Mouse (Mus musculus) G1E (cell line): ENCODE results near the gene Smarce1.

ENCODE experiments used
- CTCF ChIP-seq: IDR thresholded peaks from 2 replicates; pipeline ENCODE4 v1.5.1; 2012; ENCODE audit warnings: low read depth, low read length, inconsistent platforms, mixed read lengths
- GATA1 ChIP-seq: IDR thresholded peaks from 2 replicates; pipeline ENCODE4 v1.6.1; 2012; ENCODE audit warnings: borderline replicate concordance, low read length, inconsistent platforms, mixed read lengths
- GATA2 ChIP-seq: IDR thresholded peaks from 2 replicates; pipeline ENCODE4 v1.6.1; 2012; ENCODE audit warnings: low read depth, low read length, inconsistent platforms, borderline replicate concordance
- POLR2AphosphoS5 ChIP-seq: IDR thresholded peaks from 2 replicates; pipeline ENCODE4 v1.6.1; 2012; ENCODE audit warnings: low read depth, low read length, inconsistent platforms; ENCODE audit not compliant: insufficient replicate concordance
- TAL1 ChIP-seq: conservative IDR thresholded peaks from 2 replicates; pipeline ENCODE4 v1.6.1; 2012; ENCODE audit warnings: low read depth, low read length, inconsistent platforms, mixed read lengths

DNA sequence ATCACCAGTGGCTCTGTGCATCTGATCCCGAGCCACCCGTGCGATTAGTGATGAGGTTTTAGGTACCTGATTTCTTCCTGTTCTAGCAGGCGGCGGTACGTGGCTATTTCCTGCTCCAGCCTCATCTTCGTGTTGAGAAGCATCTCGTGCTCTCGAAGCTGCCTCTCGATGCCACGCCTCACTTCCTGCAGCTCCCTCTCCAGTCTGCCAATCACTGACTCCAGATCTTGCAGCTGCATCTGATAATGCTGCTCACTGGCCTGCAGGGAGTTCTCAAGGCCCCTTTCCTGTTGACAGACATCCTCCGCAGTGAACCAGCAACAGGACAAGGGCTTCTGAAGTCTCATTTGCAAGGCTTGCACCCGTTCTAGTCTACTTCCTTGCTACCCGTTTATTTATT, 7.7 kb upstream of the Smarce1 start:
- TF ChIP-seq TAL1 (no peak), CTCF (no peak), POLR2AphosphoS5 (no peak), GATA1 (no peak), GATA2 (no peak)
